Mouse (Mus musculus): Measurements from ENCODE around the gene Aldh1a2.

Gene Aldh1a2

GRCm38 (mm10) chr9:71215248-71216035 lies at the start of gene Aldh1a2:
Gene Aldh1a2 (plus strand): TSS chr9:71215789.
- no peak for DNase-seq (ENCODE audit: low read depth)

GRCm38 (mm10) chr9:71166019-71166705 lies 49.4 kb upstream of the Aldh1a2 start:
- no peak for DNase-seq (ENCODE audit: low read depth)

- DNase-seq (ENCODE audit: low read depth) = peak; percentile 53
Measured at GRCm38 (mm10) chr9:71166871-71167465, 48.6 kb upstream of the Aldh1a2 start.

GRCm38 (mm10) chr9:71167473-71168215 lies 47.9 kb upstream of the Aldh1a2 start:
- peak; percentile 6 for DNase-seq (ENCODE audit: low read depth)

- DNase-seq (ENCODE audit: low read depth) = no peak
Measured at GRCm38 (mm10) chr9:71168511-71168910, 47.1 kb upstream of the Aldh1a2 start, which contains the start of gene Aqp9. Gene Aqp9 (minus strand): TSS chr9:71168682.

- DNase-seq (ENCODE audit: low read depth) = no peak
Measured at GRCm38 (mm10) chr9:71173533-71173932, 42.1 kb upstream of the Aldh1a2 start.

- no peak for DNase-seq (ENCODE audit: low read depth)
Measured at GRCm38 (mm10) chr9:71174316-71174975, 41.1 kb upstream of the Aldh1a2 start.

GRCm38 (mm10) chr9:71175686-71176085 lies 39.9 kb upstream of the Aldh1a2 start:
- DNase-seq (ENCODE audit: low read depth) = no peak

GRCm38 (mm10) chr9:71179276-71179896 lies 36.2 kb upstream of the Aldh1a2 start:
- no peak for DNase-seq (ENCODE audit: low read depth)

- DNase-seq (ENCODE audit: low read depth) = peak; percentile 7
Measured at GRCm38 (mm10) chr9:71179964-71180700, 35.5 kb upstream of the Aldh1a2 start.

- DNase-seq (ENCODE audit: low read depth) = no peak
Measured at GRCm38 (mm10) chr9:71185285-71185684, 30.3 kb upstream of the Aldh1a2 start.

GRCm38 (mm10) chr9:71185823-71186222 lies 29.8 kb upstream of the Aldh1a2 start:
- no peak for DNase-seq (ENCODE audit: low read depth)

GRCm38 (mm10) chr9:71187396-71187795 lies 28.2 kb upstream of the Aldh1a2 start:
- no peak for DNase-seq (ENCODE audit: low read depth)

GRCm38 (mm10) chr9:71188647-71189415 lies 26.8 kb upstream of the Aldh1a2 start:
- peak; percentile 63 for DNase-seq (ENCODE audit: low read depth)

- no peak for DNase-seq (ENCODE audit: low read depth)
Measured at GRCm38 (mm10) chr9:71198826-71199225, 16.8 kb upstream of the Aldh1a2 start.

- DNase-seq (ENCODE audit: low read depth) = no peak
Measured at GRCm38 (mm10) chr9:71202265-71202664, 13.3 kb upstream of the Aldh1a2 start.

GRCm38 (mm10) chr9:71209299-71209698 lies 6.3 kb upstream of the Aldh1a2 start:
- no peak for DNase-seq (ENCODE audit: low read depth)

GRCm38 (mm10) chr9:71210870-71211269 lies 4.7 kb upstream of the Aldh1a2 start:
- DNase-seq (ENCODE audit: low read depth) = peak; percentile 43

GRCm38 (mm10) chr9:71213636-71214035 lies 2.0 kb upstream of the Aldh1a2 start:
- DNase-seq (ENCODE audit: low read depth) = no peak
